Mouse (Mus musculus) cortical plate, adult 2 months (tissue): Measurements from ENCODE around the gene Ephb2.

Source experiments
- CTCF ChIP-seq: fragments of 200-500 bp; IDR thresholded peaks from 2 replicates; pipeline ENCODE4 v1.5.1; 2011; ENCODE audit warnings: mild to moderate bottlenecking, control low read depth, low read length; ENCODE audit not compliant: insufficient read depth; ENCODE audit errors: extremely low read depth
- POLR2A ChIP-seq: fragments of 200-500 bp; IDR thresholded peaks from 2 replicates; pipeline ENCODE4 v1.6.1; 2011; ENCODE audit warnings: mild to moderate bottlenecking, low read length, control low read depth; ENCODE audit not compliant: insufficient read depth; ENCODE audit errors: extremely low read depth

GRCm38 (mm10) chr4:136636511-136636910, 199.3 kb downstream of the Ephb2 start:
- TF ChIP-seq POLR2A (no peak), CTCF (no peak)
